Mouse (Mus musculus): ENCODE measurements around the gene Vsir. TPM values are rescaled to one million over a fixed set of nuclear protein-coding genes. Genes with fewer than 3 reads are reported as not detected.

Gene Vsir
- polyA plus RNA-seq, 1 experiment from 2014 or later, result 5.5 TPM

- Histone ChIP-seq H3K4me2 (replicated peaks) (no peak overlapping the region), H3K4me3 (replicated peaks) (no peak overlapping the region), H3K27me3 (peaks cover 4% of the 10 kb centered on the region; the same call in 1 of the 2 replicates), H3K27ac (replicated peaks) (no peak overlapping the region), H3K9ac (no peak overlapping the region), H3K9me3 (replicated peaks) (no peaks in the 10 kb centered on the region), H3K4me1 (peaks cover 18% of the 10 kb centered on the region), H3K36me3 (no peaks in the 10 kb centered on the region)
- WGBS, result 70% methylated on average over 3 of the region's 3 CpGs
- no peak for ATAC-seq (ENCODE audit: insufficient number of reproducible peaks, low FRiP score, low TSS enrichment, low read depth)
Measured at GRCm38 (mm10) chr10:60344111-60344510, 2.5 kb upstream of the Vsir start.

GRCm38 (mm10) chr10:60346056-60346455 lies 595 bp upstream of the Vsir start:
- H3K4me1 ChIP-seq, result peaks cover 31% of the 10 kb centered on the region
- H3K9ac ChIP-seq, result no peak overlapping the region
- H3K27me3 ChIP-seq, result peaks cover 4% of the 10 kb centered on the region; the same call in 1 of the 2 replicates
- no peak overlapping the region for H3K27ac ChIP-seq (replicated peaks)
- ATAC-seq (ENCODE audit: insufficient number of reproducible peaks, low FRiP score, low TSS enrichment, low read depth), result no peak
- 81% methylated on average over 4 of the region's 4 CpGs for WGBS
- no peaks in the 10 kb centered on the region for H3K9me3 ChIP-seq (replicated peaks)
- H3K4me3 ChIP-seq (replicated peaks), result no peak overlapping the region
- no peak overlapping the region for H3K4me2 ChIP-seq (replicated peaks)
- no peaks in the 10 kb centered on the region for H3K36me3 ChIP-seq

GRCm38 (mm10) chr10:60347768-60348610 lies 1.3 kb downstream of the Vsir start:
- no peak for ATAC-seq (ENCODE audit: insufficient number of reproducible peaks, low FRiP score, low TSS enrichment, low read depth)
- Histone ChIP-seq H3K9me3 (replicated peaks) (no peaks in the 10 kb centered on the region), H3K4me1 (peaks cover 48% of the 10 kb centered on the region), H3K4me3 (replicated peaks) (peak overlapping the region; percentile 37; the same call in 1 of the 2 replicates), H3K4me2 (replicated peaks) (peak overlapping the region; percentile 64; the same call in 1 of the 2 replicates), H3K36me3 (no peaks in the 10 kb centered on the region), H3K27ac (replicated peaks) (no peak overlapping the region), H3K9ac (no peak overlapping the region), H3K27me3 (peaks cover 4% of the 10 kb centered on the region; the same call in 1 of the 2 replicates)
- WGBS, result 46% methylated on average over 9 of the region's 9 CpGs

GRCm38 (mm10) chr10:60349056-60349455 lies 2.4 kb downstream of the Vsir start:
- Histone ChIP-seq H3K4me1 (peaks cover 59% of the 10 kb centered on the region), H3K36me3 (no peaks in the 10 kb centered on the region), H3K4me3 (replicated peaks) (no peak overlapping the region), H3K27ac (replicated peaks) (no peak overlapping the region), H3K9me3 (replicated peaks) (no peaks in the 10 kb centered on the region), H3K9ac (no peak overlapping the region), H3K27me3 (peaks cover 4% of the 10 kb centered on the region; the same call in 1 of the 2 replicates), H3K4me2 (replicated peaks) (no peak overlapping the region)
- 38% methylated on average over 6 of the region's 6 CpGs for WGBS
- ATAC-seq (ENCODE audit: insufficient number of reproducible peaks, low FRiP score, low TSS enrichment, low read depth), result no peak

GRCm38 (mm10) chr10:60349644-60350043 lies 3.0 kb downstream of the Vsir start:
- Histone ChIP-seq H3K9me3 (replicated peaks) (no peaks in the 10 kb centered on the region), H3K9ac (no peak overlapping the region), H3K27me3 (peaks cover 4% of the 10 kb centered on the region; the same call in 1 of the 2 replicates), H3K4me3 (replicated peaks) (no peak overlapping the region), H3K4me1 (peaks cover 62% of the 10 kb centered on the region), H3K27ac (replicated peaks) (0 out of 2 replicates have a peak overlapping the region, but pooled peaks have one; percentile 22), H3K4me2 (replicated peaks) (no peak overlapping the region), H3K36me3 (no peaks in the 10 kb centered on the region)
- WGBS, result 88% methylated on average over 5 of the region's 5 CpGs
- ATAC-seq (ENCODE audit: insufficient number of reproducible peaks, low FRiP score, low TSS enrichment, low read depth), result no peak

GRCm38 (mm10) chr10:60350077-60350804 lies 3.6 kb downstream of the Vsir start:
- Histone ChIP-seq H3K4me3 (replicated peaks) (peak overlapping the region; percentile 31), H3K4me2 (replicated peaks) (peak overlapping the region; percentile 34), H3K9me3 (replicated peaks) (no peaks in the 10 kb centered on the region), H3K27me3 (peaks cover 4% of the 10 kb centered on the region; the same call in 1 of the 2 replicates), H3K4me1 (peaks cover 68% of the 10 kb centered on the region), H3K36me3 (no peaks in the 10 kb centered on the region), H3K9ac (no peak overlapping the region), H3K27ac (replicated peaks) (peak overlapping the region; percentile 65; the same call in 1 of the 2 replicates)
- ATAC-seq (ENCODE audit: insufficient number of reproducible peaks, low FRiP score, low TSS enrichment, low read depth), result no peak
- WGBS, result 44% methylated on average over 5 of the region's 5 CpGs

- 28% methylated on average over 3 of the region's 3 CpGs for WGBS
- peak overlapping the region; percentile 31 for H3K4me3 ChIP-seq (replicated peaks)
- H3K4me1 ChIP-seq, result peaks cover 68% of the 10 kb centered on the region
- peak overlapping the region; percentile 65 for H3K27ac ChIP-seq (replicated peaks)
- H3K4me2 ChIP-seq (replicated peaks), result peak overlapping the region; percentile 34
- H3K36me3 ChIP-seq, result no peaks in the 10 kb centered on the region
- no peak for ATAC-seq (ENCODE audit: insufficient number of reproducible peaks, low FRiP score, low TSS enrichment, low read depth)
- no peak overlapping the region for H3K9ac ChIP-seq
- peaks cover 4% of the 10 kb centered on the region; the same call in 1 of the 2 replicates for H3K27me3 ChIP-seq
- no peaks in the 10 kb centered on the region for H3K9me3 ChIP-seq (replicated peaks)
Measured at GRCm38 (mm10) chr10:60350805-60351167, 4.1 kb downstream of the Vsir start.

GRCm38 (mm10) chr10:60351248-60351647 lies 4.6 kb downstream of the Vsir start:
- WGBS, result 14% methylated on average over 3 of the region's 3 CpGs
- no peaks in the 10 kb centered on the region for H3K9me3 ChIP-seq (replicated peaks)
- no peaks in the 10 kb centered on the region for H3K36me3 ChIP-seq
- peak overlapping the region; percentile 65 for H3K27ac ChIP-seq (replicated peaks)
- no peak overlapping the region for H3K9ac ChIP-seq
- peaks cover 3% of the 10 kb centered on the region; the same call in 1 of the 2 replicates for H3K27me3 ChIP-seq
- no peak for ATAC-seq (ENCODE audit: insufficient number of reproducible peaks, low FRiP score, low TSS enrichment, low read depth)
- H3K4me3 ChIP-seq (replicated peaks), result no peak overlapping the region; the same call in 1 of the 2 replicates
- H3K4me2 ChIP-seq (replicated peaks), result no peak overlapping the region
- H3K4me1 ChIP-seq, result peaks cover 66% of the 10 kb centered on the region

GRCm38 (mm10) chr10:60351761-60352455 lies 5.3 kb downstream of the Vsir start:
- H3K4me1 ChIP-seq, result peaks cover 60% of the 10 kb centered on the region
- ATAC-seq (ENCODE audit: insufficient number of reproducible peaks, low FRiP score, low TSS enrichment, low read depth), result peak; percentile 69; the same call in 1 of the 2 replicates
- H3K4me2 ChIP-seq (replicated peaks), result no peak overlapping the region
- no peaks in the 10 kb centered on the region for H3K9me3 ChIP-seq (replicated peaks)
- no peak overlapping the region for H3K9ac ChIP-seq
- H3K27ac ChIP-seq (replicated peaks), result peak overlapping the region; percentile 65
- no peaks in the 10 kb centered on the region for H3K27me3 ChIP-seq
- no peak overlapping the region for H3K4me3 ChIP-seq (replicated peaks)
- H3K36me3 ChIP-seq, result no peaks in the 10 kb centered on the region
- WGBS, result 18% methylated on average over 7 of the region's 7 CpGs

GRCm38 (mm10) chr10:60353241-60354002 lies 6.8 kb downstream of the Vsir start:
- peaks cover 61% of the 10 kb centered on the region for H3K4me1 ChIP-seq
- no peaks in the 10 kb centered on the region for H3K27me3 ChIP-seq
- no peak overlapping the region for H3K4me3 ChIP-seq (replicated peaks)
- H3K4me2 ChIP-seq (replicated peaks), result no peak overlapping the region
- ATAC-seq (ENCODE audit: insufficient number of reproducible peaks, low FRiP score, low TSS enrichment, low read depth), result no peak
- 52% methylated on average over 5 of the region's 5 CpGs for WGBS
- no peaks in the 10 kb centered on the region for H3K9me3 ChIP-seq (replicated peaks)
- no peaks in the 10 kb centered on the region for H3K36me3 ChIP-seq
- peak overlapping the region; percentile 28; the same call in 1 of the 2 replicates for H3K27ac ChIP-seq (replicated peaks)
- no peak overlapping the region for H3K9ac ChIP-seq

Measured in embryonic facial prominence, embryonic 15.5 days (tissue).